25 mouse cellular contexts compared by ENCODE assay signal in genomic region chr13:24507156-24507555, GRCm38 (mm10).
DNase-seq lines count a peak whose midpoint lies in the region; ATAC-seq lines count a peak whose summit lies in the region.
"Had no signal": no experiment of that assay in that cellular context is flagged by ENCODE, and none has a peak within 500 bp of the region (broad histone marks: within the 10 kb centered on the region; RNA-seq: fewer than 3 reads in every experiment).

No protein-coding gene starts in this region.

- no peak for DNase-seq in limb, embryonic 10.5 days (ENCODE audit: low spot score)
- DNase-seq in thymus, postnatal 10 days (ENCODE audit: low spot score in 2 of 2) = peak; percentile 16 to 44
- peak; percentile 31 to 51 for DNase-seq in thymus, postnatal 36 days
- no peak for DNase-seq in left cerebral cortex, postnatal 25 days (ENCODE audit: low spot score in 2 of 2)
- no peak for DNase-seq in spleen, adult 18-20 months
- no peak for DNase-seq in spleen, adult 12 weeks (ENCODE audit: low spot score)
- DNase-seq: adrenal gland, adult 8-10 months; adrenal gland, postnatal 25 days; cerebellum, adult 11-12 months; cerebellum, adult 8-10 months; cerebellum, postnatal 14 days; gastrocnemius, postnatal 10 days; gastrocnemius, postnatal 36 days; heart, adult 2 months; heart, postnatal 14 days had no signal

- no peaks in the 10 kb centered on the region for H3K27me3 ChIP-seq in megakaryocyte, embryonic 14.5 days (replicated peaks)
- no peaks in the 10 kb centered on the region for H3K27me3 ChIP-seq in limb, embryonic 10.5 days (ENCODE audit: low read depth, poor library complexity, severe bottlenecking)
- H3K27me3 ChIP-seq: forebrain, embryonic 13.5 days; heart, embryonic 15.5 days; hindbrain, embryonic 12.5 days; hindbrain, embryonic 15.5 days had no signal

- no peaks in the 10 kb centered on the region for H3K9me3 ChIP-seq in megakaryocyte, embryonic 14.5 days
- H3K9me3 ChIP-seq in limb, embryonic 10.5 days (replicated peaks) = no peaks in the 10 kb centered on the region
- H3K9me3 ChIP-seq: forebrain, embryonic 10.5 days; forebrain, embryonic 13.5 days; heart, embryonic 15.5 days; hindbrain, embryonic 12.5 days; hindbrain, embryonic 15.5 days had no signal

- H3K4me1 ChIP-seq in megakaryocyte, embryonic 14.5 days = peaks cover 89% of the 10 kb centered on the region
- no peaks in the 10 kb centered on the region; the same call in 1 of the 2 replicates for H3K4me1 ChIP-seq in limb, embryonic 10.5 days
- H3K4me1 ChIP-seq: forebrain, embryonic 13.5 days; hindbrain, embryonic 12.5 days; hindbrain, embryonic 15.5 days had no signal

- intact Hi-C loops in left cerebral cortex, postnatal 25 days (cut with DNase I) = no loop called here

- no peak for ATAC-seq in megakaryocyte, adult 5-6 weeks (ENCODE audit: poor library complexity, severe bottlenecking)
- ATAC-seq: activated CD4-positive, CD25-positive, alpha-beta regulatory T cell, adult 4 months; CD4-positive, CD25-positive, alpha-beta regulatory T cell, adult 4 months; forebrain, embryonic 13.5 days; forebrain, embryonic 16.5 days had no signal

- H3K27ac ChIP-seq in limb, embryonic 10.5 days = 0 out of 2 replicates have a peak overlapping the region, but pooled peaks have one; percentile 1
- H3K27ac ChIP-seq: forebrain, embryonic 10.5 days; forebrain, embryonic 13.5 days; heart, adult 2 months; heart, embryonic 15.5 days; hindbrain, embryonic 12.5 days; hindbrain, embryonic 15.5 days had no signal

- peaks cover 72% of the 10 kb centered on the region for H3K36me3 ChIP-seq in megakaryocyte, embryonic 14.5 days (replicated peaks; ENCODE audit: low read length)
- no peaks in the 10 kb centered on the region for H3K36me3 ChIP-seq in limb, embryonic 10.5 days
- H3K36me3 ChIP-seq: forebrain, embryonic 10.5 days; heart, embryonic 15.5 days; hindbrain, embryonic 12.5 days; hindbrain, embryonic 15.5 days had no signal

- WGBS in limb, embryonic 10.5 days = 78% methylated on average over 6 of the region's 6 CpGs

- H3K4me3 ChIP-seq in megakaryocyte, embryonic 14.5 days (replicated peaks) = peak overlapping the region; percentile 2
- H3K4me3 ChIP-seq in limb, embryonic 10.5 days = no peak overlapping the region
- H3K4me3 ChIP-seq: forebrain, embryonic 10.5 days; forebrain, embryonic 13.5 days; heart, adult 2 months; heart, embryonic 15.5 days; hindbrain, embryonic 12.5 days; hindbrain, embryonic 15.5 days had no signal

Comparison
In these comparisons a context has a peak if more than half of its experiments do, and no peak if none do; other contexts are left out.
1. DNase-seq: peak in thymus, postnatal 10 days (2 of 2) and thymus, postnatal 36 days (2 of 2); none in limb, embryonic 10.5 days (single experiment), left cerebral cortex, postnatal 25 days (0 of 2), spleen, adult 18-20 months (0 of 2) and spleen, adult 12 weeks (single experiment).